In genomic region chr14:121365991-121366728, GRCm38 (mm10) we compare ENCODE assay signal across 7 mouse cellular contexts. TPM values are rescaled to one million over a fixed set of nuclear protein-coding genes. Genes with fewer than 3 reads are reported as not detected.
DNase-seq lines count a peak whose midpoint lies in the region; ATAC-seq and TF ChIP-seq lines count a peak whose summit lies in the region.

No protein-coding gene starts in this region.

- H3K4me2 ChIP-seq in CH12.LX (ENCODE audit: insufficient read depth, low read depth, poor library complexity, severe bottlenecking), result peak overlapping the region; percentile 72
- peak overlapping the region; percentile 43 for H3K4me2 ChIP-seq in intestine, embryonic 15.5 days (replicated peaks)

- no peak for TF ChIP-seq POLR2A in CH12.LX (IDR thresholded peaks at IDR 0.05; ENCODE audit: low read depth, low read length)

- TF ChIP-seq CTCF in CH12.LX (conservative IDR thresholded peaks at IDR 0.05 in 1 of 2, IDR thresholded peaks at IDR 0.05 in 1 of 2; ENCODE audit: low read depth in 2 of 2, low read length in 2 of 2), result no peak

- H3K27me3 ChIP-seq in CH12.LX (replicated peaks), result no peaks in the 10 kb centered on the region
- H3K27me3 ChIP-seq in intestine, embryonic 15.5 days (replicated peaks), result no peaks in the 10 kb centered on the region

- peak; percentile 18 for TF ChIP-seq RAD21 in CH12.LX (IDR thresholded peaks at IDR 0.05; ENCODE audit: low read depth, low read length)

- peaks cover 9% of the 10 kb centered on the region for H3K9me3 ChIP-seq in CH12.LX (replicated peaks; ENCODE audit: low read length)
- H3K9me3 ChIP-seq in intestine, embryonic 15.5 days, result no peaks in the 10 kb centered on the region

- peak; percentile 98 for TF ChIP-seq EP300 in CH12.LX (IDR thresholded peaks at IDR 0.05; ENCODE audit: low read length)

- H3K36me3 ChIP-seq in CH12.LX (replicated peaks in 1 of 2; ENCODE audit: control insufficient read depth in 1 of 2, insufficient read depth in 1 of 2, low read length in 1 of 2), result peaks cover 15 to 61% of the 10 kb centered on the region in 2 experiments
- H3K36me3 ChIP-seq in intestine, embryonic 15.5 days, result no peaks in the 10 kb centered on the region

- ATAC-seq in intestine, embryonic 15.5 days, result peak; percentile 39
- peak; percentile 36 for ATAC-seq in megakaryocyte-erythroid progenitor cell, adult 5-6 weeks (replicated peaks; ENCODE audit: low FRiP score, low TSS enrichment, poor library complexity, severe bottlenecking)

- dilution Hi-C loops in CH12.LX (cut with MboI; ENCODE audit: extremely low pct_ligation_motif_present, extremely low pct_unique_long_range_greater_than_20kb, low sequenced_read_pairs), result no loop called here

- H3K4me1 ChIP-seq in CH12.LX (ENCODE audit: control insufficient read depth in 1 of 2, insufficient read depth in 2 of 2), result peaks cover 34 to 93% of the 10 kb centered on the region in 2 experiments
- peaks cover 59% of the 10 kb centered on the region for H3K4me1 ChIP-seq in intestine, embryonic 15.5 days (replicated peaks)

- peak overlapping the region; percentile 53; the same call in 1 of the 2 replicates for H3K9ac ChIP-seq in CH12.LX (ENCODE audit: insufficient read depth, low read depth)
- no peak overlapping the region for H3K9ac ChIP-seq in intestine, embryonic 15.5 days

- peak; percentile 96 for DNase-seq in CH12.LX (ENCODE audit: extremely low read depth)
- DNase-seq in T-cell, adult 2 months (ENCODE audit: low spot score), result peak; percentile 78
- DNase-seq in adrenal gland, postnatal 10 days, result no peak
- no peak for DNase-seq in cerebellum, postnatal 10 days
- no peak for DNase-seq in kidney, adult 18-20 months

- H3K79me2 ChIP-seq in CH12.LX (replicated peaks; ENCODE audit: control insufficient read depth, extremely low read depth, insufficient read depth, poor library complexity, severe bottlenecking), result peaks cover 91% of the 10 kb centered on the region

- 43% methylated on average over 17 of the region's 17 CpGs for WGBS in intestine, embryonic 15.5 days

- in situ Hi-C loops in CH12.LX (cut with MboI; ENCODE audit: low pct_ligation_motif_present, low pct_unique_long_range_greater_than_20kb, low sequenced_read_pairs), result no loop called here

- H3K27ac ChIP-seq in CH12.LX (ENCODE audit: insufficient read depth, low read depth), result peak overlapping the region; percentile 97
- peak overlapping the region; percentile 34 for H3K27ac ChIP-seq in intestine, embryonic 15.5 days

- peak overlapping the region; percentile 36 to 52 (median 37) for H3K4me3 ChIP-seq in CH12.LX (replicated peaks in 1 of 3; ENCODE audit: low read depth in 2 of 3, low read length in 2 of 3, poor library complexity in 1 of 3)
- H3K4me3 ChIP-seq in intestine, embryonic 15.5 days (replicated peaks), result no peak overlapping the region; the same call in 1 of the 2 replicates

TF ChIP-seq in CH12.LX, 34 proteins besides CTCF, POLR2A, EP300 and RAD21:
- no peak for TF ChIP-seq E2F4 (IDR thresholded peaks at IDR 0.05; ENCODE audit: insufficient replicate concordance, low read depth, low read length)
- no peak; the same call in 1 of the 2 replicates for TF ChIP-seq POLR2AphosphoS2 (IDR thresholded peaks at IDR 0.05; ENCODE audit: low read depth, low read length)
- TF ChIP-seq ZMIZ1 (IDR thresholded peaks at IDR 0.05; ENCODE audit: low read depth, low read length), result peak; percentile 75
- peak; percentile 97 for TF ChIP-seq SIN3A (IDR thresholded peaks at IDR 0.05; ENCODE audit: low read length)
- TF ChIP-seq MAX (IDR thresholded peaks at IDR 0.05; ENCODE audit: low read length), result peak; percentile 92
- peak; percentile 97 for TF ChIP-seq MYC (IDR thresholded peaks at IDR 0.05; ENCODE audit: low read depth, low read length)
- TF ChIP-seq UBTF (IDR thresholded peaks at IDR 0.05; ENCODE audit: low read depth, low read length), result no peak
- peak; percentile 70 for TF ChIP-seq NELFE (IDR thresholded peaks at IDR 0.05; ENCODE audit: low read depth, low read length)
- TF ChIP-seq ELF1 (IDR thresholded peaks at IDR 0.05; ENCODE audit: low read depth, low read length), result peak; percentile 88
- peak; percentile 96 for TF ChIP-seq CHD2 (IDR thresholded peaks at IDR 0.05; ENCODE audit: low read length)
- TF ChIP-seq ZKSCAN1 (IDR thresholded peaks at IDR 0.05; ENCODE audit: borderline replicate concordance, low read depth, low read length), result no peak
- peak; percentile 80 for TF ChIP-seq MAFK (IDR thresholded peaks at IDR 0.05; ENCODE audit: insufficient replicate concordance, low read length)
- TF ChIP-seq RCOR1 (conservative IDR thresholded peaks at IDR 0.05; ENCODE audit: low read depth, low read length), result peak; percentile 98
- peak; percentile 96 for TF ChIP-seq MXI1 (IDR thresholded peaks at IDR 0.05; ENCODE audit: low read depth, low read length)
- TF ChIP-seq ZC3H11A (IDR thresholded peaks at IDR 0.05; ENCODE audit: low read depth, low read length), result no peak
- peak; percentile 69 for TF ChIP-seq TBP (conservative IDR thresholded peaks at IDR 0.05; ENCODE audit: low read depth, low read length)
- peak; percentile 98 for TF ChIP-seq MAZ (IDR thresholded peaks at IDR 0.05; ENCODE audit: low read depth, low read length)
- TF ChIP-seq KAT2A (IDR thresholded peaks at IDR 0.05; ENCODE audit: insufficient replicate concordance, low read length), result peak; percentile 76; the same call in 1 of the 2 replicates
- peak; percentile 96 for TF ChIP-seq MEF2A (IDR thresholded peaks at IDR 0.05; ENCODE audit: borderline replicate concordance, low read depth, low read length)
- peak; percentile 99 for TF ChIP-seq IRF4 (IDR thresholded peaks at IDR 0.05; ENCODE audit: low read depth, low read length)
- peak; percentile 98 for TF ChIP-seq TCF12 (IDR thresholded peaks at IDR 0.05; ENCODE audit: low read depth, low read length)
- TF ChIP-seq JUND (conservative IDR thresholded peaks at IDR 0.05; ENCODE audit: low read depth, low read length), result peak; percentile 64
- TF ChIP-seq SMC3 (IDR thresholded peaks at IDR 0.05; ENCODE audit: low read depth, low read length), result peak; percentile 18; the same call in 1 of the 2 replicates
- no peak for TF ChIP-seq PAX5 (IDR thresholded peaks at IDR 0.05; ENCODE audit: low read length)
- no peak for TF ChIP-seq USF2 (conservative IDR thresholded peaks at IDR 0.05; ENCODE audit: low read depth, low read length)
- 0 out of 2 replicates have a peak, but pooled peaks have one; percentile 70 for TF ChIP-seq JUN (IDR thresholded peaks at IDR 0.05; ENCODE audit: insufficient read depth, low read depth, low read length)
- 0 out of 2 replicates have a peak, but pooled peaks have one; percentile 67 for TF ChIP-seq CHD1 (IDR thresholded peaks at IDR 0.05; ENCODE audit: low read depth, low read length)
- peak; percentile 68 for TF ChIP-seq HCFC1 (IDR thresholded peaks at IDR 0.05; ENCODE audit: low read depth, low read length)
- TF ChIP-seq USF1 (IDR thresholded peaks at IDR 0.05; ENCODE audit: low read depth, low read length), result no peak
- peak; percentile 51 for TF ChIP-seq NRF1 (IDR thresholded peaks at IDR 0.05; ENCODE audit: low read depth, low read length)
- 0 out of 2 replicates have a peak, but pooled peaks have one; percentile 47 for TF ChIP-seq ZNF384 (IDR thresholded peaks at IDR 0.05; ENCODE audit: low read depth, low read length)
- peak; percentile 93 for TF ChIP-seq ETS1 (conservative IDR thresholded peaks at IDR 0.05; ENCODE audit: low read depth, low read length)
- peak; percentile 90 for TF ChIP-seq BHLHE40 (IDR thresholded peaks at IDR 0.05; ENCODE audit: low read depth, low read length)
- TF ChIP-seq GABPA (IDR thresholded peaks at IDR 0.05; ENCODE audit: insufficient replicate concordance, low read depth, low read length), result no peak

RNA-seq across cellular contexts. Expression of gene Stk24, which starts 13.7 kb away (rescaled TPM):
- total RNA-seq in CH12.LX (2012; rRNA removed) (52.7 and 61.1 TPM in 2 replicates), CH12.LX (2014; rRNA removed) (35.5 and 43.3 TPM in 2 replicates)
- 88.7 and 96.7 TPM in 2 replicates for polyA plus RNA-seq in CH12.LX (2012; ENCODE audit: insufficient read length, low read depth)
- polyA plus RNA-seq in intestine, embryonic 15.5 days (2015; fragmentation: Nextera tagmentation; extraction: Ambion mirVana), result 41.3 and 43.7 TPM in 2 replicates
- total RNA-seq in megakaryocyte-erythroid progenitor cell, adult 5-6 weeks (2014; fragmentation: Nextera tagmentation), result 117 and 138 TPM in 2 replicates
- total RNA-seq in megakaryocyte-erythroid progenitor cell, adult 5-6 weeks (2017), result 81.3 and 102 TPM in 2 replicates
- 10 to 100 TPM; 82.8 to 91.1 TPM for total RNA-seq in adrenal gland, postnatal 10 days (2021)

Comparison
In these comparisons a context has a peak if more than half of its experiments do, and no peak if none do; other contexts are left out.
1. DNase-seq: peak in CH12.LX (single experiment) and T-cell, adult 2 months (single experiment); none in adrenal gland, postnatal 10 days (single experiment), cerebellum, postnatal 10 days (0 of 2) and kidney, adult 18-20 months (single experiment).